Mouse (Mus musculus): Measurements from ENCODE around the gene Olfr1502.
"Not testable (repeated sequence)": the region's sequence is repeated elsewhere in the genome, so short reads cannot be mapped to it uniquely, and the experiment has no call there.

Gene Olfr1502

GRCm38 (mm10) chr19:13861495-13861894 is at the start of gene Olfr1502:
Gene Olfr1502, plus strand, starts transcription at chr19:13861795.
- no peak for DNase-seq

- DNase-seq = no peak
These were observed 48.8 kb upstream of the Olfr1502 start for GRCm38 (mm10) chr19:13812823-13813222.

GRCm38 (mm10) chr19:13818827-13819226 is 42.8 kb upstream of the Olfr1502 start:
- no peak for DNase-seq

- DNase-seq = no peak
These were observed 42.2 kb upstream of the Olfr1502 start, which contains the start of gene Olfr1499 for GRCm38 (mm10) chr19:13819347-13819746. Gene Olfr1499, minus strand, starts transcription at chr19:13819447.

DNA sequence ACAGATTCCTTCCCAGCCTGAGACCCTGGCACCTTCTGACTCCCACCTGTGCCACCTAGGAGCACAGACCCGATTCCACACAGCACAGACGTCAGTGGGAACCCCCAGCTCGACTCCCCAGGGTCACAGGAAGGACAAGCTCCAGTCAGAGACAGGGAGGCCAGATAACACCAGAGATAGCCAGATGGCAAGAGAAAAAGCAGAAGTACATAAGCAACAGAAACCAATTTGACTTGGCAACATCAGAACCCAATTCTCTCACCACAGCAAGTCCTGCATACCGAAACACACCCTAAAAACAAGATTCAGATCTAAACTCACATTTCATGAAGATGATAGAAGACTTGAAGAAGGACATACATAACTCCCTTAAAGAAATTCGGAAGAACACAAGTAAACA is 40.7 kb upstream of the Olfr1502 start:
- DNase-seq = no peak

DNA sequence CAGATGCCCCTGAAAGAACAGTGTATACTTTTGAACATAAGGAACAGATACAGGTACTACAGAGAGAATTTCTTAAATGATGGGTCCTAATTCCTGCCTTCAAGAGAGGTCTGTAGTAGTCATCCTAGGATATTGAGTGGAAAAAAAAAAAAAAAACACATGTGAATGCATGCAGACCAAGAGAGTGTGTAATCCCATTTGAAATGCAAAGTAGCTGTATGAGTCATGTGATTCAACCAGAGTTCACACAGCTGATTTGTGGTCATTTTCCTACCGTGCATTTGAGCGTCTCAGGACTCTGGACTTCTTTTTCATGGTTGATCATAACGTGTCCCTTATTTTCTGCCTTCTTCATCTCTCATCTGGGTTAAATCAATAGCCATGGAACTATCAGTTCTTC is 33.1 kb upstream of the Olfr1502 start:
- DNase-seq = no peak

DNA sequence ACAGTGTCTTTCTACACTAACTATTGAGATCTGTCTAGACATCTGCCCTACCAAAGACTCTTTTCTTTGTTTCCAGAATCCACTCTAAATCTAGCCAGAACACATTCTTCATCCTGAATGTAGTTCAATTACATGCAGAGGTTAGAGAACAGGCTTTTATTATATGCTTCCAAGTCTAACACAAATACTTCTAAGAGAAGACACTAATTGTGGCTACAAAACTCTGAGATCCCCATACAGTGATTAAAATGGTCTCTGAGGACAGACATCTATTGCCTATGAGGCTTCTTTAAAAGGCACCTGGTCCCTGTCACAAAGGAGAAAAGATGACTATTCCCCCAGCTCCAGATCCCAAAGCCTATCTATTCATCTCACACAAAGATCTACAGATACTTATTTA is 31.2 kb upstream of the Olfr1502 start, which contains the start of gene Olfr1500:
Olfr1500 (minus strand) TSS at position 101 of the 400 bp plus-strand sequence.
- no peak for DNase-seq

- DNase-seq = not testable (repeated sequence)
These were observed 11.0 kb upstream of the Olfr1502 start, which contains the start of gene Olfr1501 for GRCm38 (mm10) chr19:13850592-13850991. Gene Olfr1501, minus strand, starts transcription at chr19:13850692.

DNA sequence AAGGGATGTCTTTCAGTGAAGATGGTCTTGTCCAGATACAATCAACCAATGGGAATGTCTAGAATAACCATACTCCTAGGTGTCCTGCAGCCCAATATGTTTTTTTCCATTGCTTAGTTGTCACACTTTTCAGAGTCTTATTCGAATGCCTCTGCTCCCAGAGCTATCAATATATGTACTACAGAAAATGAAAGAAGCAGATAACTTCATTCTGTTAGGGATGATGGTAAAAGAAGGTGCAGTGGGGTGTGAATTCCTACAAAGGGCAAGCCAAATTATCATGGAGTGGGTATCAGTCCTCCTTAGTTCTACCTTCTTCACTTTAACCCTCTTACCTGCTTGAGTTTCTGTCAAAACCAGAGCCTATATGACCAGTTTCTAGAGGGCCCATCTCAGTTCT is 36.2 kb downstream of the Olfr1502 start, which contains the start of gene Olfr1504:
Olfr1504 (minus strand) TSS at position 101 of the 400 bp plus-strand sequence.
- no peak for DNase-seq
